Mouse (Mus musculus): ENCODE measurements around the gene Stk16.

Gene Stk16

GRCm38 (mm10) chr1:75210136-75211087 is at the start of gene Stk16, which contains the start of gene Glb1l:
Gene Stk16, plus strand, starts transcription at chr1:75210838.
Gene Glb1l, minus strand, starts transcription at chr1:75210813.
- DNase-seq (ENCODE audit: low read depth) = peak; percentile 95

DNA sequence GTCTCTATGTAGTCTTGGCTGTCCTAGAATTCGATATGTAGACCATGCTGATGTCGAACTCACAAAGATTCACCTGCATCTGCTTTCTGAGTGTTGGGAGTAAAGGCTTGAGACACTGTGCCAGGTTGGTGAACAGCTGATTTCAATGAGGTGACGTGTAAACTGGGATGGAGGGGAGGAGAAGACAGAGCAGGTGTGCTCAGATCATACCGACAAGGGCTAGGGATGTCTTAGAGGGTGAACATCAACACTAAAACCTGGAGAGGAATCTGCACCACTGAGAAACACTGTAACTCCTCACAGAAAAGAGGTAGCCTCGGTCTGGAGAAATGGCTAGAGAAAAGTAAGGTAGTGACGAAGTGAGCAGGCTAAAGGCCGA is 42.6 kb upstream of the Stk16 start:
- DNase-seq (ENCODE audit: low read depth) = no peak

DNA sequence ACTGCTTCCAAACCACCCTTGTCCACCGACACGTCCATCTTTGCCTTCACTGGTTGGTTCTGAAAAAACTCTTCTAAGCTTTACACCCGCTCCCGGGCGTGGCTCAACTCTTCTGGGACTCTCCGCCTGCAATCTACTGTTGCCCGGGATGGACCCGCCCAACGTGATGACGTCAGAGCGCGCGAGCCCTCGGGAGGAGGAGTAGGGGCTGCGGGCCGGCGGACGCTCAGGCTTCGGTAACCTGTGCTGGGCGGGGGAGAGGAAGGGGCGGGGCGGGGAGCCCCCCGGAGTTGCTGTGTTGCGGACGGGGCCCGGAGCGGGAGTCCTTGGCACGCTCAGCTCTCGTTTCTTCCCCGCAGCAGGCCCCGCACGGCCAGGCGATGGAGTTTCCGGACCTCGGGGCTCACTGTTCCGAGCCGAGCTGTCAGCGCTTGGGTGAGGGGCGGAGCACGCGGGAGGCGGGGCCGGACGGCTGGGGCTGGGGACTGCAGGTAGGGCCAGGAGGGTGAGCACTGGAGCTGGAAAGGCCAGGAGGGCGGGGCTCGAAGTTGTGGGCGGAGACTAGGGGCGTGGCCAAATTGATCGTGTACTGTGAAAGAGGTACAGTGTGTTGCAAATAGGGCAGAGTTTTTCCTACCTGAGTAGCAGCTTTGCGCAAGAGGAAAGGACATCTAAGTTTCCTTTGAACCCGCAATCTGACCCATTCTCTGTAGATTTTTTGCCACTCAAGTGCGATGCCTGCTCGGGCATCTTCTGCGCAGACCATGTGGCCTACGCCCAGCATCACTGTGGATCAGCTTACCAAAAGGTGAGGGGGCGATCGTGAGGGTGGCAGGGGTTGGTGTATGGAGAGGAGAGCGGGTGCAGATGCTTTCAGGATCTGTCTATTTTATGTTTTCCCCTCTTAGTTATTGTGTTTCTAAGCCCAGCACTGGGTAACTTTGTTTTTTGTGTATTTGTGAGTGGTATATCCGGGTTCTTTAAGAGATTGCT is 41.9 kb upstream of the Stk16 start, which contains the start of gene Zfand2b:
Gene Zfand2b (plus strand): TSS at position 175 of the 993 bp plus-strand sequence.
- peak; percentile 92 for DNase-seq (ENCODE audit: low read depth)

DNA sequence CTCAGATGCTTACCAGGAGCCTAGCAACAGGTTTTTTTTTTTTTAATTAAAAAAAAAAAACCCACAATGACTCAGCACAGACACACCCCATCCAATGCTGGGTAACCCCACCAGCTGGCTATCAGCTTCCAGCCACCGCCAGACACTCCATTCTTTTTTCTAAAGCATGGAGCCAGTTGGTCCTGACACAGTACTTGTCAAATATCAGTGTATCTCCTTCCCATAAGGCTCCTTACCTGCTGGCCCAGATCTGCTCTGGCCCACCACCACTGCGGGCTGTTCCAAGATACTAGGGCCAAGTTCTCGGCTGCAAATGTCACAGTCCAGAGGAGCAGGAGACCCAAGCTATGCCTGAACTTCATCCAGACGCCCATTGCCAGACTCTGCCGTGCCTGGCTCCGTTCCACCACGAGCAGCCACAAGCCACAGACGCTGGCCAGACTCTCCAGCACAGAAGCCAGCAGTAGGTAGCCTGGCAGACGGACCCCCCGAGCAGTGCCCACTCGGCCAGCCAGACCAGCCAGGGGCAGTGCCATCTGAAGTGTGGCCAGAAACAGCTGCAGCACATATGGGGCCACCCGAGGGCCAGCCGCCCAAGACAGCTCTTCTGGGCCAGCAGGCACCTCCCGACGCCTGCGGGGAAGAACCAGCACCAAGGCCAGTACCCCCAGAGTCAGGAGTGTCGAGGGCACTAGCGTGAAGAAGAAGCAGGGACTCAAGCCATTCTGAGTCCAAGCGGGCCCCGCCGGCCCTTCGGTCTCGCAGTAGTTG is 31.1 kb upstream of the Stk16 start:
- DNase-seq (ENCODE audit: low read depth) = no peak

DNA sequence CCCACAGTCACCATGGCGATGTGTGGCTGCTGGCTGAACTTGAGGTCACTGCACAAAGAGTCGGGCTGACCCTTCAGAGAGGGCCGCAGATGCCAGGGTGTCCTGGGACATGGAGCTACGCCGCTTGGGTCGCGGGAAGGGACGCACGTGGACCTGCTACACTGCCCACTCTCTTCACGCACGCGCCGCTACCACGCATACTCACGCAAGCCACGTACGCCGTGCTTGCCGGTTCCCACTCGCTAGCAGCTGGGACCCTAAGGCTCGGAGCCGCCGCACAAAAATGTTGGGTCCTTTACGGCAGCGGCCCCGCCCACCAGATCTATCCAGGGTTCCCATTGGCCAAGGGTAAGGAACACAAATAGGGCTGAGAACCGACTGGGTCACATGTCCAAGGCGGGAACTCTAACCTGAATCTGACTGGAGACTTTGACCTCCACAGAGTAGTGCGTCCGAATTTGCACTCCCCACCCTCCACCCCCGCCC is 30.5 kb upstream of the Stk16 start, which contains the start of gene Abcb6:
Gene Abcb6 (minus strand): TSS at position 288 of the 486 bp plus-strand sequence.
- peak; percentile 85 for DNase-seq (ENCODE audit: low read depth)

DNA sequence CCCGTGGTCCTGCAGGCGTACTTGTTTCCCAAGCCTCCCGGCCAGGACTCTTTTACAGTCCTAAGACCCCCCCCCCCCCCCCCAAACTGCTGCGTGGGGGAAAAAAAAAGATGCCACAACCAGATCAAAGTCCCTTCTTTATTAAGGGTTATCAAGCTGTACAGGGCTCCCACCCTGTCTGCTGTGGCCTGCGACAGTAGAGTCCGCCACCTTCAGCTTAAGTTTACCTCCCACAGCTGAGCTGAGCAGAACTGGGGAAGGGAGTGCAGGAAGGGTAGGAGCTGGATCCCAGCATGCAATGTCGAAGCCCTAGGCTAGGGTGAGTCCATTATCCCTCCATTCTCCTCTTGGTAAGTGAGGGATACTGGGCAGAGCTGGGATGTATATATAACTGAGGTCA is 29.9 kb upstream of the Stk16 start:
- no peak for DNase-seq (ENCODE audit: low read depth)

DNA sequence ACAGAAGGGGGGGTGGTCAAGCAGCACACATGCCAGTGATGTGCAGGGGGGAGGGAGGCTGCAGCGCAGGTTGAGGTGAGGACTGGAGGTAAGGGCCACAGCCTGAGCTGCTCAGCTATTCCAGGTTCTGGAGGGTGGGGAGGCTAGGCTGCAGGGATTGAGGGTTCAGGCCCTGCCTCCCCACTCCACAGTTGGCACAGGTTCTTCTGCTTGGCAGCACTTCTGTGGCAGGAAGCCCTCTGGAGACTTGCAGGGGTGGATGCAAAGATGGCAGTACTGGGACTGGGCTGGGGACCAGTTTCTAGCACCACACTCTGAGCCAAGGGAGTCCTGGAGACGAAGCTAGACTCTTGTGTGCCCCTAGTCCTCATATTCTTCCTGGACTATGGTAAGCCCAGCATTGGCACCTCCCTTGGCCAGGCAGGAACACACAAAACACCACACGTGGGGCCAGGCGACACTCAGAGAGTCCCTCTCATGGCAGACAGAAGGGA is 29.2 kb upstream of the Stk16 start:
- DNase-seq (ENCODE audit: low read depth) = no peak

- no peak for DNase-seq (ENCODE audit: low read depth)
These were observed 28.5 kb upstream of the Stk16 start for GRCm38 (mm10) chr1:75182160-75182559.

GRCm38 (mm10) chr1:75185495-75185894 is 25.1 kb upstream of the Stk16 start:
- no peak for DNase-seq (ENCODE audit: low read depth)

DNA sequence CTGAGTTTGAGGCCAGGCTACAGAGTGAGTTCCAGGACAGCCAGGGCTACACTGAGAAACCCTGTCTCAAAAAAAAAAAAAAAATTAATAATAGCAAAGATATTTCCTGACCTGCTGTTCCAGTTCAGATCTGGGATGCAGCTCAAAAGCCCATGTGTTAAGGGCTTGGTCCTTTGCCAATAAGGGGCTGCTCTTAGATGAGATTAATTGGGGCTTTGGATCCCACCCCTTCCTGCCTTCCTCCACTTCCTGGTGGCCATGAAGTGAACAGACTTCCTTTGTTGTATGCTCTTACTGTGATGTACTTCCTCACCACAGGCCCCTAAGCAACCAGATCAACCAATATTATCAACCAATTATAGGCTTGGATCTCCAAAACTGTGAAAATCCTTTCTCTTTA is 23.5 kb upstream of the Stk16 start:
- DNase-seq (ENCODE audit: low read depth) = no peak

DNA sequence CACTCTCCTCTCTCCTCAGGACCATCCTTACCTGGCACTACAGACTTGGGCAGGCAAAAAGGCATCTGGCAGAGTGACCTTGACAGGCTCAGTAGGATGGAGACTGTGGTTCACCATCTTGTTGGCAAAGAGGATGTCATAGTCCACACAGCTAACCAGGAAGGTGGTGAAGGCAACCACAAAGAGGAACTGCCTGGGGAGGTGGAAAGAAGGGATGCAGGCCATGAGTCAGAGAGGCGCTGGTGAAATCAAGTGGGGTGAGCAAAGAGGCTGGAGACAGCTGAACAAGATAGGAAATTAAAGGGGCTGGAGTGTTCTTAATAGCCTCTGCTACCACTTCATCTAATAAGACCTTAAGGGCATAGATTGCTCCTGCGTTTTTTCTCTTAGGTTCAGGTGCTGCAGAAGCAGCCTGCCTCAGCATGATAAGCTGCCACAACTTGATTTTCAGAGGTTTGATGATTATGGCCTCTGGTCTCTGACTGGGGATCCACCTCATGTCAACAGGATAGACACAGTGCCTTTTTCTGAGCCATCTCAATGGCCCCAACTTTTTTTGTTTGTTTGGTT is 22.6 kb upstream of the Stk16 start:
- DNase-seq (ENCODE audit: low read depth) = peak; percentile 70

DNA sequence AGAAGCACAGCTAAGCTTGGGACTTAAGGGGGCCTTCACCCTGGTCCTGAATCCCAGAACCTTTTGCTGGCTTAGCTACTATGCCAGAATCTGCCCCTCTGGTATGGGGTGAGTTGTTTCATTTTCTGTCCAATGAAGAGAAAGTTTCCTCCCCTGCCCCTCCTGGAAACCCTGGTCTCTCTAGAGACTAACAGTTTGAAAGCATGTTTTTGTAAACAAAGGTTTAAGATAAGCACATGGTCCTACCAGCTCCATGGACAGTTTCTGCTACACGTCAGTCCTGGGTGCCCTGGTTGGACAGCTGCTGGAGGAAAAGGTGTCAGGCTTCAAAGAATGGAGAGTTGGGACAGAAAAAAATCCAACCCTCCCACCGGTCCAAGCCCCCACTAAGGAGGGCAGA is 20.1 kb upstream of the Stk16 start:
- DNase-seq (ENCODE audit: low read depth) = no peak

- no peak for DNase-seq (ENCODE audit: low read depth)
These were observed 19.4 kb upstream of the Stk16 start for GRCm38 (mm10) chr1:75191258-75191621.

DNA sequence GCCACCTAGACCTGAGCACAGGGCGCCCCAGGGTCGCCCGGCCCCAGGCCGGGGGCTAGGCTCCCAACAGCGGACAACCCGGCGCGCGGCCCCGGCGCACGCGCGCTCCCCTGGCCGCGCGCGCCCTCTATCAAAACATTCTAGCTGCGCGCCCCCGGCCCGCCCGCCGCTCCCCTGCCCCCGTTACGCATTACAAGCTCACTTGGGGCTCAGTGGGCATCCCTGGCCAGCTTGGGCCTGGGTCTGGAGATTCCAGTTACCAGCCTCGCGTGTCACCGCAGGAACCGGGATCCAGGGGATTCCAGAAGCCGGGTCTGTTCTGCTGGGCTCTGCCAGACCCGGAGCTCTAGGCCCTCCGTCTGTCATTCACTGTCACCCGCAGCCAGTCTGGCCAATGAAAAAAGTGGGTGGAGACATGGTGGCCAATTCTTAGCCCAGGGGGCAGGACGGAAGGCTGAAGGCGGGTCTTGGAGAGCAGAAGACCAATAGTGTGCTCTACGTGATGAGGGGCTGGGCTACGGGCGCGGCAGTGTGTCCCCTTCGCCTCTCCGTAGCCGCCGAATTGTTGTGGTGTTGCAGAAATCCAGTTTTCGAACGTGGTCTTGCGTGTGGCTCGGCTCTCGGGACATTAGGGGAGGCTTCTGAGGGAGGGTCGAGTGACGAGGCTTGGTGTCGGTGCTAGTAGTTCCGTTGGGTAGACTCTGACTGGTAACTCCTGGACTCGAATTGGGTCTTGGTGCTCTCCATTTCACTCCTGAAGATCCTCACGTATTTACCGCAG is 18.8 kb upstream of the Stk16 start, which contains the start of the genes Ankzf1 and Atg9a:
Gene Ankzf1 (plus strand): TSS at position 530 of the 781 bp plus-strand sequence.
Gene Atg9a (minus strand): TSS at position 575 of the 781 bp plus-strand sequence.
- DNase-seq (ENCODE audit: low read depth) = peak; percentile 97

DNA sequence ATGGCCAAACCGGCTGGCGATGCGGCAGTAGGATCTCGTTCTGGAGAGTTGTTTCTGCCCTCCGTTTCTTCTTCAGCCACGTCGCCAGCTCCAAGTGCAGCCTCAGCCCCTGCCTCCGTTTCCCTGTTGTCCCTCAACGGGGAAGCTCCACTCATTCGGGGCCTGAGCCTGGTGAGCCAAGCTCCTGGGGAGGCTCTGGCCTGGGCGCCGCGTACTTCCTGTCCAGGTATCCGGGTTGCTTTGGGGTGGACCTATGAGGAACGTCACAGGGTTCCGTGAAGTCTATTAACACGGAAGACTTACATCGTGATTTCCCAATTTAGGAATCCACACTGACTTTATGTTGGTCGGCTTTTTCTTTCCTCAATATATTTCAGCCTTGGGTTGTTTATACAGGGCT is 18.2 kb upstream of the Stk16 start:
- DNase-seq (ENCODE audit: low read depth) = no peak

DNA sequence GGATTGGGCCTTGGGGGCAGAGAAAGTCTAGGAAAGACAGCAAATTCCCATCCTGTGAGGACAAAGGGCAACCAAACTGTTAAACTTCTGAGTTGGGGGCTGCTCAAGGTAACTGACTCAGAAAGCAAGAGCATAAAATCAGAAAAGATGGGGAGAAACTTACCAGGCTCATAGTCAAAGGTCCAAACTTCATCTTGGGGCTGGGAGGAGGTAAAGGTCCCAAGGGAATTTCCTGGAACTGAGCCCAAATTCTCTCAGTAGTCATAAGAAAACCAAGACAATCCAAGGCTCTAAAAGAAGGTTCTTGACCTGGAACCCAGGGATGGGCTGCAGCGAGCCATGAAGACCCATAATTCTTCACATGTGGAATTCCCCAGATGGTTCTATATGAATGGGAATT is 9.4 kb upstream of the Stk16 start:
- DNase-seq (ENCODE audit: low read depth) = no peak

DNA sequence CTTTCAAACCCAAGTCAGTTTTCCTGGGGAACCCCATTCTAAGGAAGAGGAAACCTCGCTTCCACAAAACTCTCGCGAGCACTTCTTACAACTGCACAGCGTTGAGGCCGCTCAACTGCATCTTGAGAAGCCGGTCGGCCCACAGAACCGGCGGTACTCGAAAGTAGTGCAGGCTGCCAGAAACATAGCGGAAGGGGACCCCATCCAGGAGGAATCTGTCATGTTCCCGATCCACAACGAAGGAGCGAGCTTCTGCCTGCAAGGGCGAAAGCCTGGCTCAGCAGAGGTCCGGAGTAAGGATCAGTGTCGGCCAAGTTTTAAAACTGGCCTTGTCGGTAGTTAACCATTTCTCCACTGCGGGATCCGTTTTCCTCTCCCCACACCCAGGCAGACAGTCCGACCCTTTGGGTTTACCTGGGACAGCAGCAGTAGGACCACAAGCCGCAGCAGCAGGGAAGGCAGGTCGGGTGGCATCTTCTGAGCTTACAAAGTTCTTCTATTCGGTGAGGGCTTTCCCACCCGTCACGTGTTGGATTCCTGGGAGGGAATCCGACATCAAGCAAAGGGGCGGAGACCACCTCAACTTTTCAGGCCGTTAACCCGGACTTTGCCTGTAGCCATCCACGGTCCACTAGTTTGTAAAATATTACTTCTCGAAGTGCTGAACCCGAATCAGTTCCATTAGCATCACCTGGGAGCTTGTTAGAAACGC is 1.5 kb upstream of the Stk16 start:
- DNase-seq (ENCODE audit: low read depth) = no peak

GRCm38 (mm10) chr1:75211141-75211708 is 587 bp downstream of the Stk16 start:
- no peak for DNase-seq (ENCODE audit: low read depth)

GRCm38 (mm10) chr1:75212542-75212941 is 1.9 kb downstream of the Stk16 start:
- no peak for DNase-seq (ENCODE audit: low read depth)
